Mouse (Mus musculus): ENCODE results near the gene Lmbr1l. TPM values are rescaled to one million over a fixed set of nuclear protein-coding genes. Genes with fewer than 3 reads are reported as not detected.
A peak's percentile ranks its signal among the peaks of the same experiment; 100 is the strongest.

The Lmbr1l gene
- total and polyA plus RNA-seq, 3 experiments = 23.4 to 30.4 (median 27.9) TPM

GRCm38 (mm10) chr15:98893940-98894745 is 23.9 kb downstream of the Lmbr1l start, which contains the start of gene Rhebl1:
Gene Rhebl1, minus strand, starts transcription at chr15:98894540.
- H3K79me2 ChIP-seq (replicated peaks; ENCODE audit: control insufficient read depth, extremely low read depth, insufficient read depth, poor library complexity, severe bottlenecking) = no peaks in the 10 kb centered on the region
- peaks cover 0 to 1% of the 10 kb centered on the region in 2 experiments for H3K36me3 ChIP-seq (replicated peaks in 1 of 2; ENCODE audit: control insufficient read depth in 1 of 2, insufficient read depth in 1 of 2, low read length in 1 of 2)
- H3K4me3 ChIP-seq (replicated peaks in 1 of 3; ENCODE audit: low read depth in 2 of 3, low read length in 2 of 3, poor library complexity in 1 of 3) = peak within 1 kb of the TSS in 1 of 3 experiments; percentile 44
- H3K4me2 ChIP-seq (ENCODE audit: insufficient read depth, low read depth, poor library complexity, severe bottlenecking) = peak within 1 kb of the TSS; percentile 73
- H3K4me1 ChIP-seq (ENCODE audit: control insufficient read depth in 1 of 2, insufficient read depth in 2 of 2) = peaks cover 6 to 8% of the 10 kb centered on the region in 2 experiments; a peak in 3 of 4 replicates
- no peak for DNase-seq (ENCODE audit: extremely low read depth)
- H3K27me3 ChIP-seq (replicated peaks) = peaks cover 3% of the 10 kb centered on the region
- H3K9ac ChIP-seq (ENCODE audit: insufficient read depth, low read depth) = no peak within 1 kb of the TSS
- H3K9me3 ChIP-seq (replicated peaks; ENCODE audit: low read length) = peaks cover 6% of the 10 kb centered on the region
- in situ Hi-C loops (cut with MboI; ENCODE audit: low pct_ligation_motif_present, low pct_unique_long_range_greater_than_20kb, low sequenced_read_pairs) (no loop called here), dilution Hi-C loops (cut with MboI; ENCODE audit: extremely low pct_ligation_motif_present, extremely low pct_unique_long_range_greater_than_20kb, low sequenced_read_pairs) (no loop called here)
- no peak within 1 kb of the TSS for H3K27ac ChIP-seq (ENCODE audit: insufficient read depth, low read depth)
- TF ChIP-seq ZNF384 (IDR thresholded peaks at IDR 0.05; ENCODE audit: low read depth, low read length) = no peak
- TF ChIP-seq UBTF (IDR thresholded peaks at IDR 0.05; ENCODE audit: low read depth, low read length) = no peak
- no peak for TF ChIP-seq NELFE (IDR thresholded peaks at IDR 0.05; ENCODE audit: low read depth, low read length)
- TF ChIP-seq MAX (IDR thresholded peaks at IDR 0.05; ENCODE audit: low read length) = peak; percentile 21; the same call in 1 of the 2 replicates
- TF ChIP-seq SIN3A (IDR thresholded peaks at IDR 0.05; ENCODE audit: low read length) = no peak
- 0 out of 2 replicates have a peak, but pooled peaks have one; percentile 53 for TF ChIP-seq MXI1 (IDR thresholded peaks at IDR 0.05; ENCODE audit: low read depth, low read length)
- TF ChIP-seq HCFC1 (IDR thresholded peaks at IDR 0.05; ENCODE audit: low read depth, low read length) = no peak
- TF ChIP-seq MEF2A (IDR thresholded peaks at IDR 0.05; ENCODE audit: borderline replicate concordance, low read depth, low read length) = no peak
- no peak for TF ChIP-seq E2F4 (IDR thresholded peaks at IDR 0.05; ENCODE audit: insufficient replicate concordance, low read depth, low read length)
- TF ChIP-seq EP300 (IDR thresholded peaks at IDR 0.05; ENCODE audit: low read length) = no peak

GRCm38 (mm10) chr15:98893036-98893435 is 25.0 kb downstream of the Lmbr1l start:
- H3K4me2 ChIP-seq (ENCODE audit: insufficient read depth, low read depth, poor library complexity, severe bottlenecking) = no peak overlapping the region
- in situ Hi-C loops (cut with MboI; ENCODE audit: low pct_ligation_motif_present, low pct_unique_long_range_greater_than_20kb, low sequenced_read_pairs) (no loop called here), dilution Hi-C loops (cut with MboI; ENCODE audit: extremely low pct_ligation_motif_present, extremely low pct_unique_long_range_greater_than_20kb, low sequenced_read_pairs) (no loop called here)
- H3K27ac ChIP-seq (ENCODE audit: insufficient read depth, low read depth) = no peak overlapping the region
- no peak overlapping the region for H3K4me3 ChIP-seq (replicated peaks in 1 of 3; ENCODE audit: low read depth in 2 of 3, low read length in 2 of 3, poor library complexity in 1 of 3)
- H3K79me2 ChIP-seq (replicated peaks; ENCODE audit: control insufficient read depth, extremely low read depth, insufficient read depth, poor library complexity, severe bottlenecking) = no peaks in the 10 kb centered on the region
- H3K36me3 ChIP-seq (replicated peaks in 1 of 2; ENCODE audit: control insufficient read depth in 1 of 2, insufficient read depth in 1 of 2, low read length in 1 of 2) = peaks cover 0 to 1% of the 10 kb centered on the region in 2 experiments
- DNase-seq (ENCODE audit: extremely low read depth) = no peak
- H3K27me3 ChIP-seq (replicated peaks) = peaks cover 4% of the 10 kb centered on the region
- H3K9me3 ChIP-seq (replicated peaks; ENCODE audit: low read length) = peaks cover 6% of the 10 kb centered on the region
- peaks cover 3 to 8% of the 10 kb centered on the region in 2 experiments; a peak in 3 of 4 replicates for H3K4me1 ChIP-seq (ENCODE audit: control insufficient read depth in 1 of 2, insufficient read depth in 2 of 2)
- no peak for TF ChIP-seq BHLHE40 (IDR thresholded peaks at IDR 0.05; ENCODE audit: low read depth, low read length)
- no peak for TF ChIP-seq ZC3H11A (IDR thresholded peaks at IDR 0.05; ENCODE audit: low read depth, low read length)
- TF ChIP-seq ETS1 (conservative IDR thresholded peaks at IDR 0.05; ENCODE audit: low read depth, low read length) = no peak
- no peak for TF ChIP-seq ELF1 (IDR thresholded peaks at IDR 0.05; ENCODE audit: low read depth, low read length)
- TF ChIP-seq KAT2A (IDR thresholded peaks at IDR 0.05; ENCODE audit: insufficient replicate concordance, low read length) = no peak
- TF ChIP-seq CTCF (conservative IDR thresholded peaks at IDR 0.05 in 1 of 2, IDR thresholded peaks at IDR 0.05 in 1 of 2; ENCODE audit: low read depth in 2 of 2, low read length in 2 of 2) = no peak
- TF ChIP-seq ZNF384 (IDR thresholded peaks at IDR 0.05; ENCODE audit: low read depth, low read length) = no peak
- TF ChIP-seq TCF12 (IDR thresholded peaks at IDR 0.05; ENCODE audit: low read depth, low read length) = no peak
- no peak for TF ChIP-seq JUN (IDR thresholded peaks at IDR 0.05; ENCODE audit: insufficient read depth, low read depth, low read length)
- no peak for TF ChIP-seq MAZ (IDR thresholded peaks at IDR 0.05; ENCODE audit: low read depth, low read length)
- no peak for TF ChIP-seq USF2 (conservative IDR thresholded peaks at IDR 0.05; ENCODE audit: low read depth, low read length)
- no peak for TF ChIP-seq E2F4 (IDR thresholded peaks at IDR 0.05; ENCODE audit: insufficient replicate concordance, low read depth, low read length)
- TF ChIP-seq GABPA (IDR thresholded peaks at IDR 0.05; ENCODE audit: insufficient replicate concordance, low read depth, low read length) = no peak
- TF ChIP-seq UBTF (IDR thresholded peaks at IDR 0.05; ENCODE audit: low read depth, low read length) = no peak
- no peak for TF ChIP-seq HCFC1 (IDR thresholded peaks at IDR 0.05; ENCODE audit: low read depth, low read length)
- TF ChIP-seq SMC3 (IDR thresholded peaks at IDR 0.05; ENCODE audit: low read depth, low read length) = no peak
- H3K9ac ChIP-seq (ENCODE audit: insufficient read depth, low read depth) = no peak overlapping the region

Data from CH12.LX (cell line).